Mouse (Mus musculus) cortical plate, adult 2 months (tissue): ENCODE measurements around the gene Qpct. TPM values are rescaled to one million over a fixed set of nuclear protein-coding genes. Genes with fewer than 3 reads are reported as not detected.
A peak's percentile ranks its signal among the peaks of the same experiment; 100 is the strongest.
"Not testable (repeated sequence)": the region's sequence is repeated elsewhere in the genome, so short reads cannot be mapped to it uniquely, and the experiment has no call there.

ENCODE experiments used
- H3K27ac ChIP-seq: fragments of 200-500 bp; 2 replicates; pipeline ENCODE4 v1.5.1; 2012; ENCODE audit warnings: low read length, control low read depth, inconsistent platforms; ENCODE audit not compliant: insufficient read depth
- H3K4me1 ChIP-seq: fragments of 200-500 bp; 2 replicates; pipeline ENCODE4 v1.6.1; 2011; ENCODE audit warnings: low read length; ENCODE audit not compliant: control insufficient read depth, insufficient read depth
- H3K4me3 ChIP-seq: fragments of 200-500 bp; 2 replicates; pipeline ENCODE4 v1.5.1; 2011; ENCODE audit warnings: mild to moderate bottlenecking, low read length, control low read depth; ENCODE audit not compliant: insufficient read depth
- CTCF ChIP-seq: fragments of 200-500 bp; IDR thresholded peaks from 2 replicates; pipeline ENCODE4 v1.5.1; 2011; ENCODE audit warnings: mild to moderate bottlenecking, control low read depth, low read length; ENCODE audit not compliant: insufficient read depth; ENCODE audit errors: extremely low read depth
- POLR2A ChIP-seq: fragments of 200-500 bp; IDR thresholded peaks from 2 replicates; pipeline ENCODE4 v1.6.1; 2011; ENCODE audit warnings: mild to moderate bottlenecking, low read length, control low read depth; ENCODE audit not compliant: insufficient read depth; ENCODE audit errors: extremely low read depth
- polyA plus RNA-seq: library from polyadenylated mRNA; depleted of rRNA; stranded (reverse); fragments of >200 nt; gene quantifications from 2 replicates; pipeline ENCODE4 v1.2.3, GENCODE M21; 2012; rRNA removed

Qpct gene
- polyA plus RNA-seq, 1 experiment = 12.0 TPM

DNA sequence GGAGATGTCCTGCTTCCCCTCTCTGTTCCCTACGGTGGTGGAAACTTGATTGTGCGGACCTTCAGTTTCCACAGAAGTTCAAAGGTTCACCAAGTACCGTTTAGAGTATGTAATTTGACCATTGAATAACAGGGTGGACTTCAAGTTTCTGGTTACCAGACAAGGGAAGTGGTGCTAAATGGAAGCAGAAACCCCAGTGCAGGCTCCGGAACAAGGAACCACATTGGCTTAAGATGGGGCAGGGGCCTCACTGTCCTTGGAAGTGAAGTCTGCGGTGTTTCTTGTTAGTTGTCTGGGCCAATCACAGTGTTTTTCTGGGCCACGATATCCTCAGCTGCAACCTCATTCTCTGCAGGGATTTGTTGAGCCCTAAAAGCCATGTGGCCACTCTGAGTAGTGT lies 56.5 kb downstream of the Qpct start:
- H3K27ac ChIP-seq = no peak overlapping the region
- H3K4me1 ChIP-seq = no peaks in the 10 kb centered on the region
- TF ChIP-seq POLR2A (no peak), CTCF (no peak)
- no peak overlapping the region for H3K4me3 ChIP-seq

DNA sequence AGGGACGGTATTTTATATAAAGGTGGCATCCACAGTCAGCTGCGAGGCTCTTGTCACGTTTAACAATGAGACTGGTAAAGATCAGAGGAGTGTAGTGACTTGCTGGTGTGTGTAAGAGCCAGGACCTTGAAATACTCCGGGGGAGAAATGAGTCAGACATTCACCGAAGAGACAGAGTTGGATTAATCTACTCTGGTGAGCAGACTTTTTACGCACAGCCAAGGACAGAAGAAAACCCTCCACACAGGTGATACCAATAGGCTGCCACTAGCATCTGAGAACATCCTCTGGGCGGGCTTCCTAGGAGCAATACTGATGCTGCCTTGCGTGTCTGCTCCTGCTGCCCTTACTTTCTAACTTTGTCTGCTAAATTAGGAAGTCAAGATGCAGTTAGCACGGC lies 57.9 kb downstream of the Qpct start:
- TF ChIP-seq POLR2A = no peak
- no peak for TF ChIP-seq CTCF
- no peaks in the 10 kb centered on the region for H3K4me1 ChIP-seq
- no peak overlapping the region for H3K4me3 ChIP-seq
- no peak overlapping the region for H3K27ac ChIP-seq

GRCm38 (mm10) chr17:79110936-79111348 lies 59.2 kb downstream of the Qpct start:
- no peak overlapping the region for H3K4me3 ChIP-seq
- H3K4me1 ChIP-seq = no peaks in the 10 kb centered on the region
- no peak overlapping the region for H3K27ac ChIP-seq
- TF ChIP-seq POLR2A = no peak
- TF ChIP-seq CTCF = peak; percentile 98

DNA sequence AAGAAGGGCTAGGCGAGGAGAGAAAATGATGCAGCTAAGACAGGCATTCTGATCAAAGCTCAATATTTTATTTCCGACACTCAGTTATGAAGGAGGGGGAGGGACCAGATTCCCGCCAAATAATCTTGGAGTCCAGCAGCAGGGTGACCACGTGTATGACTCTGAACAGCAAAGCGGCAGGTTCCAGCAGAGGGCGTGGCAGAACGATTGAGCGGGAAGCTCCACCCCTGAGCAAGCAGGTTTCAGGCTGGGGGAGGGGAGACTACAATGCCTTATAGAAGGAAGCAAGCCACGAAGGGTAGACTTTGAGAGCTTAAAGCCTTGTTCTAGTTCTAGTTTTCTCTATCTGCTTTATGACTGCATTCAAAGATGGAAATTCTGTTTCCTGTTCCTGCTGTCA lies 63.5 kb downstream of the Qpct start:
- not testable (repeated sequence) for H3K27ac ChIP-seq, H3K4me3 ChIP-seq, H3K4me1 ChIP-seq

DNA sequence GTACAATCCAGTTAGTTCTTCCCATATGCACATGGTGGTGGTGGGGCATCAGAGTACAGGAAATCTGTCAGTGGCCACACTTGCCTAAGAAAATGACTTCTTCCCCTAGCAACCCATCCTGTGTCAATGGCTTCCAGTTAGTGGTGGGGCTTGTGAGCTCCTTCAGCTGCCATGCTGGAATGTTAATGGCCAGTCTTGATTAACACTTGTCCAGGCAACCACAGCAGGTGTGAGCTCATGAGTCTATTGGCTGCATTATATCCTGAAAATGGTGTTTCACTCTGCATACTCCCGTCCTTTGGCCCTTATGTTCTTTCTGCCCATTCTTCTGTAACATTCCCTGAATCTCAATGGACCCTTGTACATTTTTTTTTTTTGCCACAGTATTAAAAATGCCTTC lies 67.4 kb downstream of the Qpct start:
- H3K27ac ChIP-seq = no peak overlapping the region
- H3K4me1 ChIP-seq = no peaks in the 10 kb centered on the region
- no peak overlapping the region for H3K4me3 ChIP-seq
- TF ChIP-seq POLR2A (no peak), CTCF (no peak)

DNA sequence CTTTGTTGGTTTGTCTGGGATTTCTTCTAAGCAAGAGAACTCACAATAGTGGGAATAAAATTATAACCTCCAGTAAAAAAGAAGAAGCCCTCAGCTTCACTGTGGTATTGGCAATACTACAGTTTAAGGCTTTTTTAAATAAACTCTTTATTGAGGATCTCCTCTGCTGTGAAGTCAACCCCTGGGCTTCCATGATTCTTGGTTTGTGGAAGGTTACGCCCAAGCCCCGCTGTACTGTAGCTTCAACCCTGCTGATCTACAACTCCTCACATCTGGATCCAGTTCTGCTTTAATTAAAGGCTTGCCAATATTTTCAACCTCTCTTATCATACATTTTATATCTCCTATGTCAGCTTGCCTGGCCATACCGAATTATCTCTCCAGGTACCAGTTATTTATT lies 68.6 kb downstream of the Qpct start:
- Histone ChIP-seq H3K4me1 (no peaks in the 10 kb centered on the region), H3K4me3 (no peak overlapping the region), H3K27ac (no peak overlapping the region)
- no peak for TF ChIP-seq POLR2A
- TF ChIP-seq CTCF = no peak

DNA sequence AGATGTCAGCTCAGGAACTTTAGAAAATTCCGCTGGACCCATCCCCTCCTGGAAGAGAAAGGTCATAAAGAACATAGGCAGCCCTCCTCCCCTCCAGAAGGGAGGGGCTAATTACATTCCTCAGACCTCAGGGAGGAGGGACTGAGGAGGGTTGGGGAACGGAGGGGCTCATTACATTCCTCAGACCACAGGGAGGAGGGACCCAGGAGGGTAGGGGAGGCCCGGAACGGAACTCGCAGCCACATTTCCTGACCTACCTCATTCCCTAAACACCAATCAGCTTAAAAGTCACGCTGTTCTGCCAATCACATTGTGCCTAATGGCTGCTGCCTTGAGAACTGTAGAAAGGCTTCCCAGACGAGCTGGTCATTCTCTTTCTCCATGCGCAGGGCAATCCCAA lies 82.0 kb downstream of the Qpct start:
- Histone ChIP-seq H3K27ac (no peak overlapping the region), H3K4me1 (no peaks in the 10 kb centered on the region), H3K4me3 (no peak overlapping the region)
- TF ChIP-seq CTCF (no peak), POLR2A (no peak)

DNA sequence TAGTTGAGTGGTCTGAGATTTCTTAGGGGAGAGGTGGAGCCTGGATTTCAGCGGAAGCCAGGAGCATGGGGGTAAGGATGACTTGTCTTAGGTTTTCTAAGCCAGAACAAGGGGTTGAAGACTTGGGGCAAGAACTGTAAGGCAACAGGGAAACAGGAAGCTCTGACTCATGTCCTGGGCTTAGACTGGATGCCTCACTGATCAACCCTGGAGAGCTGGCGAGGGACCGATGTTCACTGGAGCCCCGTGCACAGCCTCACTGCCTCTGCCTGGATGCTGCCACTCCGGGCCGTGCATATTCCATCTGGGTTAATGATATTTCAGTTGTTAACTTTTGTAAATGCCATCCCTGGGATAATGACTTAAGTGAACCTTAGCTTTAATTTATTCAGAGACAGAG lies 84.1 kb downstream of the Qpct start:
- Histone ChIP-seq H3K27ac (no peak overlapping the region), H3K4me3 (no peak overlapping the region), H3K4me1 (no peaks in the 10 kb centered on the region)
- TF ChIP-seq CTCF = no peak
- TF ChIP-seq POLR2A = no peak

DNA sequence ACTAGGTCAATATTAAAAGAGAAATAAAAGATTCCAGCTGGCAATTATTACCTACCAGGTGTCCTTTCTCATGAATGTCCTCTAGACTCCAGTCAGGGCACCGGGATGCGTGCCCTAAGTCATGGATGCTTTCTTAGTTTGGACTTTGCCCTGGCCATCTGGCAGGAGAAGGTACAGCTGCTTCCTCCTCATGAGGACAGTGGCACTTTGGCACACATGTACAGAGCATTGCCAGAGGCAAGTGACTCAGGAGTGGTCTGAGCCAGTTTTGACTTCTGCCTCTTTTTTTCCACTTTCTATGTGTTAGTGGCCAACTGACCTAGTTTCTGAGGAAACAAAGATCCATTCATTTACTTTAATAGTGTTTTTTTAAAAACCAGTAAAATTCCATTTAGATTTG lies 84.7 kb downstream of the Qpct start:
- Histone ChIP-seq H3K4me3 (no peak overlapping the region), H3K4me1 (no peaks in the 10 kb centered on the region), H3K27ac (no peak overlapping the region)
- TF ChIP-seq POLR2A (no peak), CTCF (no peak)

Other genes with a start within 250 kb of the Qpct start
- gene Heatr5b, start 216.5 kb upstream of the Qpct start, polyA plus RNA-seq = 28.1 and 30.5 TPM in 2 replicates
- 26.6 and 27.1 TPM in 2 replicates for gene Gpatch11, start 216.3 kb upstream of the Qpct start, polyA plus RNA-seq
- 2.4 and 2.9 TPM in 2 replicates for gene Eif2ak2, start 169.3 kb upstream of the Qpct start, polyA plus RNA-seq
- 0.19 TPM in 1 of 2 replicates, not detected in the other for gene Sult6b1, start 144.9 kb upstream of the Qpct start, polyA plus RNA-seq
- 41.0 and 41.7 TPM in 2 replicates for gene Cebpzos, start 135.4 kb upstream of the Qpct start, polyA plus RNA-seq
- gene Cebpz, start 114.8 kb upstream of the Qpct start, polyA plus RNA-seq = 20.8 and 22.2 TPM in 2 replicates
- 50.6 and 58.1 TPM in 2 replicates for gene Ndufaf7, start 114.8 kb upstream of the Qpct start, polyA plus RNA-seq
- gene Prkd3, start 31.1 kb upstream of the Qpct start, polyA plus RNA-seq = 10.6 and 12.3 TPM in 2 replicates